Mouse (Mus musculus): ENCODE results near the gene Aplp2.

DNA sequence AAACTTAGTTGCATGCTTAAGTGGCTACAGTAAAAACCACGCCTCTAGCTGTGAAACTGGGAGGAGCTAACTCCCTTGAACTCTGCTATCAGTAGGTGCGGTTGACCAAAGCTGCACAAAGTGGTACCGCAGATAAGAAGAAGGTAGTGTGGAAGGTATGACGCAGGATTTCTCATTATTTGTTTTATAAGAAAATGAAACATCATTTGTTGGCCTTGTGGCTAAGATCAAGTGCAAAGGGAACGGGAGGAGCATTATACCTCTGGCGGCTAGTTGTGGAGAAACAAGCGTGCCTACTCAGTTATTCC, 43.0 kb upstream of the Aplp2 start:
- no peak for TF ChIP-seq CTCF (IDR thresholded peaks at IDR 0.05; ENCODE audit: borderline replicate concordance, insufficient read depth, low read depth, low read length)
- TF ChIP-seq POLR2A (IDR thresholded peaks at IDR 0.05; ENCODE audit: borderline replicate concordance, insufficient read depth, low read length): no peak
